Mouse (Mus musculus) cerebellum, postnatal 25 days (tissue): ENCODE results near the gene Lekr1.

ENCODE experiments used
- DNase-seq, 2 experiments: peaks; one replicate each; pipeline ENCODE4 v3.0.0; 2021; ENCODE audit warnings: mixed read lengths in 2 of 2

Lekr1 gene

GRCm38 (mm10) chr3:65656902-65657660 is 8.9 kb upstream of the Lekr1 start:
- no peak for DNase-seq

- DNase-seq, result no peak
Observed at GRCm38 (mm10) chr3:65658081-65658612, 7.9 kb upstream of the Lekr1 start.

- DNase-seq, result peak; percentile 72 to 75
Observed at GRCm38 (mm10) chr3:65658721-65659619, 7.1 kb upstream of the Lekr1 start.

GRCm38 (mm10) chr3:65659620-65659932 is 6.5 kb upstream of the Lekr1 start:
- DNase-seq, result no peak

- DNase-seq, result no peak
Observed at GRCm38 (mm10) chr3:65660336-65660735, 5.7 kb upstream of the Lekr1 start.

GRCm38 (mm10) chr3:65661731-65662130 is 4.3 kb upstream of the Lekr1 start:
- no peak for DNase-seq

GRCm38 (mm10) chr3:65663176-65663575 is 2.9 kb upstream of the Lekr1 start:
- DNase-seq, result no peak

GRCm38 (mm10) chr3:65670216-65670615 is 4.2 kb downstream of the Lekr1 start:
- DNase-seq, result peak in 1 of 2 experiments; percentile 15

- no peak for DNase-seq
Observed at GRCm38 (mm10) chr3:65673725-65674124, 7.7 kb downstream of the Lekr1 start.

GRCm38 (mm10) chr3:65680612-65681011 is 14.6 kb downstream of the Lekr1 start:
- no peak for DNase-seq

- DNase-seq, result no peak
Observed at GRCm38 (mm10) chr3:65689705-65690104, 23.7 kb downstream of the Lekr1 start.

GRCm38 (mm10) chr3:65690850-65691249 is 24.8 kb downstream of the Lekr1 start:
- no peak for DNase-seq

GRCm38 (mm10) chr3:65699704-65700103 is 33.7 kb downstream of the Lekr1 start:
- DNase-seq, result peak in 1 of 2 experiments; percentile 11

- DNase-seq, result no peak
Observed at GRCm38 (mm10) chr3:65714372-65714771, 48.3 kb downstream of the Lekr1 start.

GRCm38 (mm10) chr3:65717406-65717805 is 51.4 kb downstream of the Lekr1 start:
- no peak for DNase-seq

- DNase-seq, result no peak
Observed at GRCm38 (mm10) chr3:65722897-65723296, 56.9 kb downstream of the Lekr1 start.

GRCm38 (mm10) chr3:65723664-65724063 is 57.6 kb downstream of the Lekr1 start:
- DNase-seq, result no peak

- DNase-seq, result no peak
Observed at GRCm38 (mm10) chr3:65737816-65738215, 71.8 kb downstream of the Lekr1 start.

- DNase-seq, result no peak
Observed at GRCm38 (mm10) chr3:65744936-65745335, 78.9 kb downstream of the Lekr1 start.

GRCm38 (mm10) chr3:65764511-65765508 is 98.8 kb downstream of the Lekr1 start:
- DNase-seq, result peak; percentile 17 to 26

- DNase-seq, result no peak
Observed at GRCm38 (mm10) chr3:65766387-65766786, 100.4 kb downstream of the Lekr1 start.

- DNase-seq, result no peak
Observed at GRCm38 (mm10) chr3:65767202-65767862, 101.3 kb downstream of the Lekr1 start.
